Mouse (Mus musculus) liver, adult 2 months (tissue): Measurements from ENCODE around the gene Apoa1. TPM values are rescaled to one million over a fixed set of nuclear protein-coding genes. Genes with fewer than 3 reads are reported as not detected.

ENCODE experiments used
- DNase-seq: peaks from one replicate; pipeline ENCODE4 v3.0.0-alpha.2; 2011; ENCODE audit warnings: low read depth, low spot score; ENCODE audit errors: extremely low read depth
- H3K27ac ChIP-seq: fragments of 200-500 bp; replicated peaks from 2 replicates; pipeline ENCODE4 v1.5.1; 2012; ENCODE audit warnings: low read depth, mild to moderate bottlenecking, control low read depth, inconsistent platforms, low read length; ENCODE audit not compliant: insufficient read depth
- H3K27me3 ChIP-seq: fragments of 200-500 bp; 2 replicates; pipeline ENCODE4 v1.6.1; 2012; ENCODE audit warnings: mild to moderate bottlenecking, moderate library complexity, low read length, inconsistent platforms; ENCODE audit not compliant: control insufficient read depth, insufficient read depth
- H3K36me3 ChIP-seq: fragments of 200-500 bp; 2 replicates; pipeline ENCODE4 v1.6.1; 2012; ENCODE audit warnings: low read length, inconsistent platforms; ENCODE audit not compliant: control insufficient read depth, insufficient read depth
- H3K4me1 ChIP-seq: fragments of 200-500 bp; 2 replicates; pipeline ENCODE4 v1.6.1; 2011; ENCODE audit warnings: low read length; ENCODE audit not compliant: control insufficient read depth, insufficient read depth
- H3K4me3 ChIP-seq: fragments of 200-500 bp; 2 replicates; pipeline ENCODE4 v1.5.1; 2011; ENCODE audit warnings: low read depth, mild to moderate bottlenecking, control low read depth, low read length, moderate library complexity; ENCODE audit not compliant: insufficient read depth
- H3K79me2 ChIP-seq: fragments of 200-500 bp; 2 replicates; pipeline ENCODE4 v1.6.1; 2012; ENCODE audit warnings: inconsistent platforms, mild to moderate bottlenecking, low read length, moderate library complexity; ENCODE audit not compliant: control insufficient read depth, insufficient read depth
- H3K9ac ChIP-seq: fragments of 200-500 bp; 2 replicates; pipeline ENCODE4 v1.6.1; 2012; ENCODE audit warnings: low read depth, mild to moderate bottlenecking, control low read depth, inconsistent platforms, low read length
- CTCF ChIP-seq: fragments of 200-500 bp; IDR thresholded peaks from 2 replicates; pipeline ENCODE4 v1.5.1; 2011; ENCODE audit warnings: low read depth, low read length, control low read depth
- POLR2A ChIP-seq: fragments of 200-500 bp; IDR thresholded peaks from 2 replicates; pipeline ENCODE4 v1.6.1; 2011; ENCODE audit warnings: low read length, control low read depth; ENCODE audit not compliant: insufficient read depth; ENCODE audit errors: extremely low read depth
- WGBS: fragments of 180-500 bp; shearing (Covaris S2); methylation state at CpG from one replicate; pipeline ENCODE4 v1.1.7; 2018; 5-methylcytosine and 5-hydroxymethylcytosine counted together
- polyA plus RNA-seq: library from polyadenylated mRNA; depleted of rRNA; stranded (reverse); fragments of >200 nt; gene quantifications from 2 replicates; pipeline ENCODE4 v1.2.3, GENCODE M21; 2012; rRNA removed
- total RNA-seq: library from RNA; depleted of rRNA; stranded (reverse); fragments of >200 nt; gene quantifications from 2 replicates; pipeline ENCODE4 v1.2.3, GENCODE M21; 2014; rRNA removed

The Apoa1 gene
- total and polyA plus RNA-seq, 2 experiments = 4,768 to 8,406 TPM

DNA sequence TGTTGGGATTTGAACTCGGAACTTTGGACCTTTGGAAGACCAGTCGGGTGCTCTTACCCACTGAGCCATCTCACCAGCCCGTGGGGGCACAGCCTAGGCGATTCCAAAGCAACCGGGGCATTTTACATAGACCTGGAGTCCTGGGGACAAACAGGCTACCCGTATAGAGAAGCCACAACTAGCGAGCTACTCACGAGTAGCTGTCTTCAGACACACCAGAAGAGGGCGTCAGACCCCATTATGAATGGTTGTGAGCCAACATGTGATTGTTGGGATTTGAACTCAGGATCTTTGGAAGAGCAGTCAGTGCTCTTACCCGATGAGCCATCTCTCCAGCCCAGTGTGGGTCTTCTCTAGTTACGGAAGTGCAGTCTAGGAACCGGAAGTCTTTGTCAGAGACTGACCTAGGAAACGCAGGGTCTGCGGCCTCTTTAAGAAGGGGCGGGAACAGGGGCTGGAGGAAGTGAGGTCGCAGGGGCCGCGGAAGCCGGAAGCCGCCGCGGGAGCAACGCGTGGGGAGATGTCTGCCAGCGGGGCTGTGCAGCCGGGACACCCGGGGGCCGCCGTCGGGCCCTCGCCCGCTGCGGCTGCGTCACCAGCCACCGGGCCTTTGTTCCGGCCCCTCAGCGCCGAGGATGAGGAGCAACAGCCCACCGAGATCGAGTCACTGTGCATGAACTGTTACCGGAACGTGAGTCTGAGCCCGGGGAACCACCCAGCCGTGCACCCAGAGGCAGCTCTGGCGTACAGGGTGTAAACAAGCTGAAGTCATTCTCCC, 44.5 kb downstream of the Apoa1 start, which contains the start of gene Zpr1:
Gene Zpr1 (plus strand): TSS at position 388 of the 778 bp plus-strand sequence.
- peak; percentile 98 for DNase-seq
- H3K36me3 ChIP-seq = peaks cover 43% of the 10 kb centered on the region
- H3K27ac ChIP-seq = peak within 1 kb of the TSS; percentile 88
- no peaks in the 10 kb centered on the region for H3K27me3 ChIP-seq
- peaks cover 16% of the 10 kb centered on the region for H3K4me1 ChIP-seq
- TF ChIP-seq POLR2A = peak; percentile 53; the same call in 1 of the 2 replicates
- no peak; the same call in 1 of the 2 replicates for TF ChIP-seq CTCF
- 1% methylated on average over 45 of the region's 45 CpGs for WGBS
- H3K9ac ChIP-seq = peak within 1 kb of the TSS; percentile 77
- peak within 1 kb of the TSS; percentile 69 for H3K4me3 ChIP-seq
- H3K79me2 ChIP-seq = peaks cover 3% of the 10 kb centered on the region; the same call in 1 of the 2 replicates

DNA sequence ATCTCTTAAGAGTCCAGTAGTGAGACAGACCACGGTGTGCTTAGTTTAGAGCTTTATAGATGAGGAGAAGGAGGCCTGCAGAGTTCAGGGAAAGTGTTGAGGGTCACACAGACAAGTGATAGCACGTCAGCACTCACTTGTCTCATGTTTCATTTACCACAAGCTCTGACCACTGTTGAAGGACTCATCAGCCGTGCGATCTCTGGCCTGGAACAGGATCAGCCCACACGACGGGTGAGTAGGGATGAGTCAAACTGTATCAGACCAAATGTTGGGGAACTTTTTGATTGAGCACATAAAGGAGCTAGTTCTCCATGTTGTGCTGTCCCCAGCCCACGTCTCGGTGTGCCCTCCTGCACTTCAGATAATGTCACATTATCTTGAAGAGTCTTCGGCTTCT, 46.1 kb downstream of the Apoa1 start:
- no peak for DNase-seq
- Histone ChIP-seq H3K4me3 (0 out of 2 replicates have a peak overlapping the region, but pooled peaks have one; percentile 11), H3K27me3 (no peaks in the 10 kb centered on the region), H3K79me2 (no peaks in the 10 kb centered on the region), H3K9ac (peak overlapping the region; percentile 21; the same call in 1 of the 2 replicates), H3K4me1 (peaks cover 18% of the 10 kb centered on the region), H3K27ac (no peak overlapping the region), H3K36me3 (peaks cover 50% of the 10 kb centered on the region)
- 75% methylated on average over 9 of the region's 9 CpGs for WGBS
- TF ChIP-seq CTCF (no peak), POLR2A (no peak)

Other genes with a start within 250 kb of the Apoa1 start
- 14.6 and 14.8 TPM in 2 replicates for gene Pafah1b2, start 215.9 kb upstream of the Apoa1 start, total RNA-seq
- 12.0 and 14.2 TPM in 2 replicates for gene Pafah1b2, start 215.9 kb upstream of the Apoa1 start, polyA plus RNA-seq
- 14.1 and 17.3 TPM in 2 replicates for gene Sik3, start 215.8 kb upstream of the Apoa1 start, total RNA-seq
- gene Sik3, start 215.8 kb upstream of the Apoa1 start, polyA plus RNA-seq = 14.9 and 16.5 TPM in 2 replicates
- 2,319 and 2,365 TPM in 2 replicates for gene Apoc3, start 7.1 kb downstream of the Apoa1 start, total RNA-seq
- 8,710 and 9,739 TPM in 2 replicates for gene Apoc3, start 7.1 kb downstream of the Apoa1 start, polyA plus RNA-seq
- gene Apoa4, start 12.1 kb downstream of the Apoa1 start, total RNA-seq = 187 and 323 TPM in 2 replicates
- gene Apoa4, start 12.1 kb downstream of the Apoa1 start, polyA plus RNA-seq = 177 and 239 TPM in 2 replicates
- gene Apoa5, start 40.1 kb downstream of the Apoa1 start, total RNA-seq = 771 and 1,014 TPM in 2 replicates
- gene Apoa5, start 40.1 kb downstream of the Apoa1 start, polyA plus RNA-seq = 2,298 and 3,079 TPM in 2 replicates
- gene Zpr1, start 44.5 kb downstream of the Apoa1 start, total RNA-seq = 25.9 and 42.4 TPM in 2 replicates
- gene Zpr1, start 44.5 kb downstream of the Apoa1 start, polyA plus RNA-seq = 19.5 and 23.0 TPM in 2 replicates
- gene Bud13, start 54.4 kb downstream of the Apoa1 start, total RNA-seq = 2.6 and 3.0 TPM in 2 replicates
- gene Bud13, start 54.4 kb downstream of the Apoa1 start, polyA plus RNA-seq = 3.2 and 3.6 TPM in 2 replicates
- gene 4931429L15Rik, start 91.4 kb downstream of the Apoa1 start, total RNA-seq = not detected in 2 replicates
- not detected in 2 replicates for gene 4931429L15Rik, start 91.4 kb downstream of the Apoa1 start, polyA plus RNA-seq